Mouse (Mus musculus): ENCODE measurements around the gene Tmem156. TPM values are rescaled to one million over a fixed set of nuclear protein-coding genes. Genes with fewer than 3 reads are reported as not detected.

Gene Tmem156
- polyA plus RNA-seq, 1 experiment from 2014 or later = 0.18 TPM

DNA sequence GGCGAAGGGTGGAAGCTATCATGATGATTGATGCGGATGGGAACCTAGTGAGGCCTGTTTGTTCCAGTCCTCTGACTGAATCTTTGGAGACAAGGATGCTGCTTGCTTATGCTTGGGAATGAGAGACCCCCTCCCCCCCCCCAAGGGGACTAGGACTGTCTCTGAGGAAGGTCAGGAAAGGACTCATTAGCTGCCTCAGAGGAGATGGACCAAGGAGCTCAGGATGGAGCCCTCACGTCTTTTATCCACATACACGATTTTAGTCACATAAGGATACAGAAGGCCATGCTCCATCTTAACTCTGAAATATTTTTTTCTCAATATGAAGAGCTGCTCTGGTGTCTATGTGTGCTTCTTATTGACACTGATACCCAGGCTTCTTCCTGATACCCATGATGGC lies 29.7 kb downstream of the Tmem156 start:
- ATAC-seq (replicated peaks; ENCODE audit: low FRiP score, low read depth) = no peak
- Histone ChIP-seq H3K27me3 (ENCODE audit: insufficient read depth, low read length) (no peaks in the 10 kb centered on the region), H3K4me1 (replicated peaks; ENCODE audit: insufficient read depth, low read length) (no peaks in the 10 kb centered on the region), H3K4me2 (ENCODE audit: low read length) (no peak overlapping the region), H3K9me3 (replicated peaks; ENCODE audit: low read length) (no peaks in the 10 kb centered on the region), H3K27ac (no peak overlapping the region), H3K9ac (ENCODE audit: low read depth, low read length) (no peak overlapping the region), H3K36me3 (ENCODE audit: insufficient read depth, low read length) (no peaks in the 10 kb centered on the region), H3K4me3 (replicated peaks; ENCODE audit: low read depth, low read length) (no peak overlapping the region)
- 93% methylated on average over 4 of the region's 4 CpGs for WGBS
- no peak for TF ChIP-seq CTCF (IDR thresholded peaks at IDR 0.05; ENCODE audit: low read depth)
- DNase-seq (ENCODE audit: low spot score) = no peak

GRCm38 (mm10) chr5:65059806-65060205 lies 32.1 kb downstream of the Tmem156 start:
- H3K4me3 ChIP-seq (replicated peaks; ENCODE audit: low read depth, low read length) = no peak overlapping the region
- WGBS = 76% methylated on average over 2 of the region's 2 CpGs
- TF ChIP-seq CTCF (IDR thresholded peaks at IDR 0.05; ENCODE audit: low read depth) = no peak
- H3K9me3 ChIP-seq (replicated peaks; ENCODE audit: low read length) = no peaks in the 10 kb centered on the region
- DNase-seq (ENCODE audit: low spot score) (no peak), ATAC-seq (replicated peaks; ENCODE audit: low FRiP score, low read depth) (no peak)
- no peak overlapping the region for H3K27ac ChIP-seq
- no peaks in the 10 kb centered on the region for H3K36me3 ChIP-seq (ENCODE audit: insufficient read depth, low read length)
- no peaks in the 10 kb centered on the region for H3K27me3 ChIP-seq (ENCODE audit: insufficient read depth, low read length)
- H3K9ac ChIP-seq (ENCODE audit: low read depth, low read length) = no peak overlapping the region
- H3K4me2 ChIP-seq (ENCODE audit: low read length) = no peak overlapping the region
- no peaks in the 10 kb centered on the region for H3K4me1 ChIP-seq (replicated peaks; ENCODE audit: insufficient read depth, low read length)

GRCm38 (mm10) chr5:65057596-65057995 lies 34.3 kb downstream of the Tmem156 start:
- DNase-seq (ENCODE audit: low spot score) = no peak
- TF ChIP-seq CTCF (IDR thresholded peaks at IDR 0.05; ENCODE audit: low read depth) = no peak
- no peaks in the 10 kb centered on the region for H3K36me3 ChIP-seq (ENCODE audit: insufficient read depth, low read length)
- H3K9me3 ChIP-seq (replicated peaks; ENCODE audit: low read length) = no peaks in the 10 kb centered on the region
- no peaks in the 10 kb centered on the region for H3K27me3 ChIP-seq (ENCODE audit: insufficient read depth, low read length)
- WGBS = 96% methylated on average over 6 of the region's 6 CpGs
- no peak overlapping the region for H3K27ac ChIP-seq
- H3K4me2 ChIP-seq (ENCODE audit: low read length) = no peak overlapping the region
- no peaks in the 10 kb centered on the region for H3K4me1 ChIP-seq (replicated peaks; ENCODE audit: insufficient read depth, low read length)
- ATAC-seq (replicated peaks; ENCODE audit: low FRiP score, low read depth) = no peak
- no peak overlapping the region for H3K4me3 ChIP-seq (replicated peaks; ENCODE audit: low read depth, low read length)
- H3K9ac ChIP-seq (ENCODE audit: low read depth, low read length) = no peak overlapping the region

GRCm38 (mm10) chr5:65051513-65051912 lies 40.4 kb downstream of the Tmem156 start:
- Histone ChIP-seq H3K27ac (no peak overlapping the region), H3K9me3 (replicated peaks; ENCODE audit: low read length) (no peaks in the 10 kb centered on the region), H3K4me1 (replicated peaks; ENCODE audit: insufficient read depth, low read length) (0 out of 2 replicates have a peak, but pooled peaks cover 5% of the 10 kb centered on the region), H3K4me2 (ENCODE audit: low read length) (no peak overlapping the region), H3K9ac (ENCODE audit: low read depth, low read length) (no peak overlapping the region), H3K27me3 (ENCODE audit: insufficient read depth, low read length) (no peaks in the 10 kb centered on the region), H3K36me3 (ENCODE audit: insufficient read depth, low read length) (no peaks in the 10 kb centered on the region), H3K4me3 (replicated peaks; ENCODE audit: low read depth, low read length) (no peak overlapping the region)
- DNase-seq (ENCODE audit: low spot score) (no peak), ATAC-seq (replicated peaks; ENCODE audit: low FRiP score, low read depth) (no peak)
- 39% methylated on average over 3 of the region's 3 CpGs for WGBS
- TF ChIP-seq CTCF (IDR thresholded peaks at IDR 0.05; ENCODE audit: low read depth) = no peak

DNA sequence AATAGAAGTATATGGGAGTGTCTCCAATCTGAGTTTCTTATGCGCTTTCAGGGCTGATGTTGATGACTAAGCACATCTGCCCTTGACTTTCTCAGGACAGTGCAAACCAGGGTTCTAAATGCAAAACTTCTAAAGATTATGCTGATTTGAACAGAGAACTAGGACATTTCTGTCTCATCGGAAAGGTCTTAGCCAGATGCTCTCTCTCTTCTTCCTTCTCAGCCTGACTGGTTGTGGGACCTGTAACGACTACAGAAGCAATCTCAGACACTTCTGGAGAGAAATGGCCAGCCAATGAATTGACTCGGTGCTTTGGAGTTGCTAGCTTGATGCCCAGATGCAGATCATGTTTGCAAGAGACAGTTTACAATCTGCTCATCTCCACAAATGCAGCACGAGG lies 42.1 kb downstream of the Tmem156 start:
- Histone ChIP-seq H3K4me1 (replicated peaks; ENCODE audit: insufficient read depth, low read length) (0 out of 2 replicates have a peak, but pooled peaks cover 5% of the 10 kb centered on the region), H3K9ac (ENCODE audit: low read depth, low read length) (no peak overlapping the region), H3K27me3 (ENCODE audit: insufficient read depth, low read length) (no peaks in the 10 kb centered on the region), H3K27ac (no peak overlapping the region), H3K9me3 (replicated peaks; ENCODE audit: low read length) (no peaks in the 10 kb centered on the region), H3K4me3 (replicated peaks; ENCODE audit: low read depth, low read length) (no peak overlapping the region), H3K36me3 (ENCODE audit: insufficient read depth, low read length) (no peaks in the 10 kb centered on the region), H3K4me2 (ENCODE audit: low read length) (no peak overlapping the region)
- no peak for ATAC-seq (replicated peaks; ENCODE audit: low FRiP score, low read depth)
- TF ChIP-seq CTCF (IDR thresholded peaks at IDR 0.05; ENCODE audit: low read depth) = no peak
- no peak for DNase-seq (ENCODE audit: low spot score)
- WGBS = 88% methylated on average over 5 of the region's 5 CpGs

DNA sequence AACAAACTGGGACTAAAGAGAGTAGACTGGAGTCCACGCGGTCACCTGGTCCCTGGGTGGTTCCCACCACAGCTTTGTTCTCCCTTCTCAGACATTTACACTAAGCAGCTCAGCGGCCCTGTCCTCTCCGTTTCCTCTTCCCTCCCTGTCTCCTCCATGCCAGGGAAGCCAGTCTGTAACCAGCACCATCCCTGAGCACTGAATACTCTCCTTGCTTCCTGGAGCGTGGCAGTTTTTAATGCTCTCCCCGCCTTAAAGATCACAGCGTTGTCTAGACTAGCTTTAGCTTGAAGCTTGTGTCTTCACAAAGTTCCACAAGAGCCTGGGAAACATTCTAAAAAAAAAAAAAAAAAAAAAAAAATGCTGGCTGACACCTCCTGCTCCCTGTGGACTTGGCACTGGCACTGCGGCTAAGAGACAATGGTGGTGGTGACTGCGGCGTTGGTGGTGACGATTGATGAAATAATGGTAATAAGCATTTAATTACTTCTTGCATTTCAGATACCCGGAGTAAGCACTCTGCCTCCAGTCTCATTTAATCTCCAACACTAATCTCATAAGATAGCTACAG lies 44.6 kb downstream of the Tmem156 start:
- no peaks in the 10 kb centered on the region for H3K36me3 ChIP-seq (ENCODE audit: insufficient read depth, low read length)
- 0 out of 2 replicates have a peak, but pooled peaks cover 3% of the 10 kb centered on the region for H3K4me1 ChIP-seq (replicated peaks; ENCODE audit: insufficient read depth, low read length)
- no peak for TF ChIP-seq CTCF (IDR thresholded peaks at IDR 0.05; ENCODE audit: low read depth)
- no peaks in the 10 kb centered on the region for H3K27me3 ChIP-seq (ENCODE audit: insufficient read depth, low read length)
- no peak overlapping the region for H3K27ac ChIP-seq
- ATAC-seq (replicated peaks; ENCODE audit: low FRiP score, low read depth) (0 out of 2 replicates have a peak, but pooled peaks have one; percentile 13), DNase-seq (ENCODE audit: low spot score) (peak; percentile 46)
- H3K4me3 ChIP-seq (replicated peaks; ENCODE audit: low read depth, low read length) = no peak overlapping the region
- H3K9ac ChIP-seq (ENCODE audit: low read depth, low read length) = no peak overlapping the region
- 54% methylated on average over 12 of the region's 12 CpGs for WGBS
- no peaks in the 10 kb centered on the region for H3K9me3 ChIP-seq (replicated peaks; ENCODE audit: low read length)
- no peak overlapping the region for H3K4me2 ChIP-seq (ENCODE audit: low read length)
